Mouse (Mus musculus): ENCODE results near the gene Olfr726. TPM values are rescaled to one million over a fixed set of nuclear protein-coding genes. Genes with fewer than 3 reads are reported as not detected.

Gene Olfr726
- total RNA-seq (2021): not detected
- long read RNA-seq, experiment 1, partial matches to known transcripts: 0 of 1 reads
- long read RNA-seq, experiment 1, other reads (novel, unspliced or antisense): 0 of 1 reads
- long read RNA-seq, experiment 2: 0 reads

DNA sequence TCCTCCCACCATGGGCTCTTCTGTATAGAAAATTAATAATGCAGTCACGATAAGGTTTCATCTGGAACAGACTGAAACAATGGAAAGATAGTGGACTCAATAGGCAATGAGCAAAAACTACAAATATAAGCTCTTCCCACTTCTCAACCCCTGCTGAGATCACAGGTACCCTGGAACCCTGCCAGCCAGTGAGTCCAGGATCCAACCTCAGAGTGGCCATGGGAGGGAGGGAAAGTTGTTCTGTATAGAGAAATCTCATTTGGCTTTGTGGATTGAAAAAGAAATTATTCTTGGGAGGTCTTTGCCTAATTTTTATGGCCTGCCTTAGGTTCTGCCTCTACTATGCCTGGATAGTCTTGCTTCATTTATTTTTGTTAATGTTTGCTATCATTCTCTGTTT, at the start of gene Olfr726:
Gene Olfr726, minus strand, starts transcription at position 101 of the 400 bp plus-strand sequence.
- DNase-seq (ENCODE audit: low spot score in 2 of 2): no peak

GRCm38 (mm10) chr14:50122886-50123285, 32.1 kb upstream of the Olfr726 start, which contains the start of gene Olfr727:
Gene Olfr727, plus strand, starts transcription at chr14:50123186.
- no peak for DNase-seq (ENCODE audit: low spot score in 2 of 2)

- DNase-seq (ENCODE audit: low spot score in 2 of 2): peak in 1 of 2 experiments; percentile 3
These were observed 28.0 kb downstream of the Olfr726 start for GRCm38 (mm10) chr14:50062733-50063104.

- DNase-seq (ENCODE audit: low spot score in 2 of 2): peak; percentile 25 to 53
These were observed 28.6 kb downstream of the Olfr726 start for GRCm38 (mm10) chr14:50061955-50062732.

- DNase-seq (ENCODE audit: low spot score in 2 of 2): no peak
These were observed 29.2 kb downstream of the Olfr726 start for GRCm38 (mm10) chr14:50061590-50061954.

DNA sequence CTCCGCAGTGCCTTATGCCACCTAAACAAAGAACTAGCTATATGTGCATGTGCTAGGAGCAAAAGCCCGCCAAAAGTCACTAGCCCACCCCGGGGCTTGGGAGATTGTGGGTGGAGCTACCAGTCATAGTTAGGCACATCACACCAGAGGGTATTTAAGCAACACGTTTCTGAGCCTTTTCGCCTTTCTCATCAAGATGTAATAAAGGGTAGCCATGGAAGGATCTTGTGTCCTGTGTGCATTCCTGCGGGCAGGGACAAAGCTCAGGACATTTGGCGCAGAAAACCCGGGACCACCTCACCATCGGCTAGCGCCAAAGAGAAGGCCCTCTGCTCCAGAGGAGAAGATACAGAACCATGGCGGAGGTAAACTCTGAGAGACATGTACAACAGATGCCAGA, 29.6 kb downstream of the Olfr726 start:
- no peak for DNase-seq (ENCODE audit: low spot score in 2 of 2)

GRCm38 (mm10) chr14:50040275-50040674, 50.5 kb downstream of the Olfr726 start, which contains the start of gene Olfr725:
Gene Olfr725, minus strand, starts transcription at chr14:50040375.
- DNase-seq (ENCODE audit: low spot score in 2 of 2): no peak

Other genes with a start within 250 kb of the Olfr726 start
- gene Olfr722, start 189.0 kb downstream of the Olfr726 start, total RNA-seq (2021): not detected
- not detected for gene Olfr723, start 159.2 kb downstream of the Olfr726 start, total RNA-seq (2021)
- not detected for gene Olfr724, start 127.7 kb downstream of the Olfr726 start, total RNA-seq (2021)
- gene Olfr725, start 50.6 kb downstream of the Olfr726 start, total RNA-seq (2021): not detected
- gene Olfr727, start 32.2 kb upstream of the Olfr726 start, total RNA-seq (2021): not detected
- gene Olfr728, start 51.7 kb upstream of the Olfr726 start, total RNA-seq (2021): not detected
- not detected for gene Olfr729, start 62.0 kb upstream of the Olfr726 start, total RNA-seq (2021)
- not detected for gene Olfr730, start 97.2 kb upstream of the Olfr726 start, total RNA-seq (2021)
- gene Olfr731, start 150.9 kb upstream of the Olfr726 start, total RNA-seq (2021): not detected
- not detected for gene Olfr732, start 193.3 kb upstream of the Olfr726 start, total RNA-seq (2021)
- gene Olfr733, start 210.6 kb upstream of the Olfr726 start, total RNA-seq (2021): not detected
- not detected for gene Olfr734, start 235.8 kb upstream of the Olfr726 start, total RNA-seq (2021)